Mouse (Mus musculus): ENCODE results near the gene Zfp512. TPM values are rescaled to one million over a fixed set of nuclear protein-coding genes. Genes with fewer than 3 reads are reported as not detected.
A peak's percentile ranks its signal among the peaks of the same experiment; 100 is the strongest.
"Not testable (repeated sequence)": the region's sequence is repeated elsewhere in the genome, so short reads cannot be mapped to it uniquely, and the experiment has no call there.

The Zfp512 gene
- polyA plus RNA-seq, 1 experiment from 2014 or later = 60.0 TPM

- H3K4me2 ChIP-seq (ENCODE audit: low read depth, low read length) = no peak overlapping the region
- no peaks in the 10 kb centered on the region for H3K27me3 ChIP-seq (ENCODE audit: control insufficient read depth, insufficient read depth, low read length)
- no peak overlapping the region for H3K9ac ChIP-seq (replicated peaks; ENCODE audit: low read length)
- peaks cover 9% of the 10 kb centered on the region for H3K36me3 ChIP-seq (replicated peaks; ENCODE audit: control insufficient read depth, insufficient read depth, low read depth, low read length)
- H3K9me3 ChIP-seq (replicated peaks; ENCODE audit: control insufficient read depth, low read length) = no peaks in the 10 kb centered on the region
- ATAC-seq (replicated peaks; ENCODE audit: insufficient number of reproducible peaks, low FRiP score, low TSS enrichment, low read depth) (no peak), DNase-seq (ENCODE audit: low spot score) (no peak)
- H3K4me3 ChIP-seq (ENCODE audit: low read depth, low read length) = no peak overlapping the region
- H3K27ac ChIP-seq (replicated peaks; ENCODE audit: low read depth, low read length) = no peak overlapping the region
- H3K4me1 ChIP-seq (ENCODE audit: control insufficient read depth, insufficient read depth, low read length) = no peaks in the 10 kb centered on the region
- WGBS = 92% methylated on average over 6 of the region's 6 CpGs
These were observed 68.3 kb downstream of the Zfp512 start for GRCm38 (mm10) chr5:31520556-31520955.

GRCm38 (mm10) chr5:31526354-31527116 is 74.3 kb downstream of the Zfp512 start, which contains the start of gene Slc4a1ap:
TSS of gene Slc4a1ap (plus strand) at chr5:31526995.
- Histone ChIP-seq H3K9me3 (replicated peaks; ENCODE audit: control insufficient read depth, low read length) (no peaks in the 10 kb centered on the region), H3K27me3 (ENCODE audit: control insufficient read depth, insufficient read depth, low read length) (no peaks in the 10 kb centered on the region), H3K36me3 (replicated peaks; ENCODE audit: control insufficient read depth, insufficient read depth, low read depth, low read length) (peaks cover 2% of the 10 kb centered on the region), H3K4me3 (ENCODE audit: low read depth, low read length) (peak within 1 kb of the TSS; percentile 93), H3K4me2 (ENCODE audit: low read depth, low read length) (peak within 1 kb of the TSS; percentile 87), H3K4me1 (ENCODE audit: control insufficient read depth, insufficient read depth, low read length) (no peaks in the 10 kb centered on the region), H3K9ac (replicated peaks; ENCODE audit: low read length) (peak within 1 kb of the TSS; percentile 78), H3K27ac (replicated peaks; ENCODE audit: low read depth, low read length) (peak within 1 kb of the TSS; percentile 68; the same call in 1 of the 2 replicates)
- ATAC-seq (replicated peaks; ENCODE audit: insufficient number of reproducible peaks, low FRiP score, low TSS enrichment, low read depth) = peak; percentile 83; the same call in 1 of the 2 replicates
- under 1% methylated on average over 28 of the region's 28 CpGs for WGBS
- peak; percentile 79 for DNase-seq (ENCODE audit: low spot score)

GRCm38 (mm10) chr5:31527117-31527680 is 75.0 kb downstream of the Zfp512 start:
- Histone ChIP-seq H3K27me3 (ENCODE audit: control insufficient read depth, insufficient read depth, low read length) (no peaks in the 10 kb centered on the region), H3K9ac (replicated peaks; ENCODE audit: low read length) (peak overlapping the region; percentile 78), H3K36me3 (replicated peaks; ENCODE audit: control insufficient read depth, insufficient read depth, low read depth, low read length) (peaks cover 2% of the 10 kb centered on the region), H3K4me1 (ENCODE audit: control insufficient read depth, insufficient read depth, low read length) (no peaks in the 10 kb centered on the region), H3K4me2 (ENCODE audit: low read depth, low read length) (peak overlapping the region; percentile 87), H3K4me3 (ENCODE audit: low read depth, low read length) (peak overlapping the region; percentile 93), H3K27ac (replicated peaks; ENCODE audit: low read depth, low read length) (0 out of 2 replicates have a peak overlapping the region, but pooled peaks have one; percentile 68), H3K9me3 (replicated peaks; ENCODE audit: control insufficient read depth, low read length) (no peaks in the 10 kb centered on the region)
- no peak for DNase-seq (ENCODE audit: low spot score)
- WGBS = 3% methylated on average over 40 of the region's 40 CpGs
- ATAC-seq (replicated peaks; ENCODE audit: insufficient number of reproducible peaks, low FRiP score, low TSS enrichment, low read depth) = 0 out of 2 replicates have a peak, but pooled peaks have one; percentile 39

GRCm38 (mm10) chr5:31527707-31528106 is 75.5 kb downstream of the Zfp512 start, which contains the start of gene Supt7l:
TSS of gene Supt7l (minus strand) at chr5:31527807.
- not testable (repeated sequence) for H3K27me3 ChIP-seq (ENCODE audit: control insufficient read depth, insufficient read depth, low read length); DNase-seq (ENCODE audit: low spot score); ATAC-seq (replicated peaks; ENCODE audit: insufficient number of reproducible peaks, low FRiP score, low TSS enrichment, low read depth); H3K36me3 ChIP-seq (replicated peaks; ENCODE audit: control insufficient read depth, insufficient read depth, low read depth, low read length); H3K4me1 ChIP-seq (ENCODE audit: control insufficient read depth, insufficient read depth, low read length); H3K9me3 ChIP-seq (replicated peaks; ENCODE audit: control insufficient read depth, low read length)
- H3K9ac ChIP-seq (replicated peaks; ENCODE audit: low read length) = peak within 1 kb of the TSS; percentile 78
- peak within 1 kb of the TSS; percentile 93 for H3K4me3 ChIP-seq (ENCODE audit: low read depth, low read length)
- H3K4me2 ChIP-seq (ENCODE audit: low read depth, low read length) = peak within 1 kb of the TSS; percentile 87
- WGBS = 79% methylated on average over 11 of the region's 11 CpGs
- peak within 1 kb of the TSS; percentile 68; the same call in 1 of the 2 replicates for H3K27ac ChIP-seq (replicated peaks; ENCODE audit: low read depth, low read length)

- Histone ChIP-seq H3K27me3 (ENCODE audit: control insufficient read depth, insufficient read depth, low read length) (no peaks in the 10 kb centered on the region), H3K36me3 (replicated peaks; ENCODE audit: control insufficient read depth, insufficient read depth, low read depth, low read length) (peaks cover 2% of the 10 kb centered on the region), H3K4me3 (ENCODE audit: low read depth, low read length) (no peak overlapping the region), H3K4me1 (ENCODE audit: control insufficient read depth, insufficient read depth, low read length) (no peaks in the 10 kb centered on the region), H3K9ac (replicated peaks; ENCODE audit: low read length) (no peak overlapping the region), H3K4me2 (ENCODE audit: low read depth, low read length) (no peak overlapping the region), H3K9me3 (replicated peaks; ENCODE audit: control insufficient read depth, low read length) (no peaks in the 10 kb centered on the region), H3K27ac (replicated peaks; ENCODE audit: low read depth, low read length) (no peak overlapping the region)
- ATAC-seq (replicated peaks; ENCODE audit: insufficient number of reproducible peaks, low FRiP score, low TSS enrichment, low read depth) (no peak), DNase-seq (ENCODE audit: low spot score) (no peak)
- WGBS = 65% methylated on average over 2 of the region's 2 CpGs
These were observed 76.3 kb downstream of the Zfp512 start for GRCm38 (mm10) chr5:31528560-31528959.

Other genes with a start within 250 kb of the Zfp512 start
- gene Ppm1g, start 231.7 kb upstream of the Zfp512 start, polyA plus RNA-seq (2014; fragmentation: Nextera tagmentation; extraction: Ambion mirVana) = 142 and 147 TPM in 2 replicates
- gene Nrbp1, start 211.6 kb upstream of the Zfp512 start, polyA plus RNA-seq (2014; fragmentation: Nextera tagmentation; extraction: Ambion mirVana) = 138 and 140 TPM in 2 replicates
- gene Gm9970, start 211.2 kb upstream of the Zfp512 start, polyA plus RNA-seq (2014; fragmentation: Nextera tagmentation; extraction: Ambion mirVana) = 0.57 and 0.58 TPM in 2 replicates
- gene Krtcap3, start 200.7 kb upstream of the Zfp512 start, polyA plus RNA-seq (2014; fragmentation: Nextera tagmentation; extraction: Ambion mirVana) = 12.4 and 14.6 TPM in 2 replicates
- gene Ift172, start 161.3 kb upstream of the Zfp512 start, polyA plus RNA-seq (2014; fragmentation: Nextera tagmentation; extraction: Ambion mirVana) = 31.2 and 38.6 TPM in 2 replicates
- gene Fndc4, start 156.4 kb upstream of the Zfp512 start, polyA plus RNA-seq (2014; fragmentation: Nextera tagmentation; extraction: Ambion mirVana) = 58.2 and 67.5 TPM in 2 replicates
- 0.48 and 0.49 TPM in 2 replicates for gene Gckr, start 155.0 kb upstream of the Zfp512 start, polyA plus RNA-seq (2014; fragmentation: Nextera tagmentation; extraction: Ambion mirVana)
- not detected in 2 replicates for gene 4930548H24Rik, start 33.3 kb downstream of the Zfp512 start, polyA plus RNA-seq (2014; fragmentation: Nextera tagmentation; extraction: Ambion mirVana)
- gene Gpn1, start 42.3 kb downstream of the Zfp512 start, polyA plus RNA-seq (2014; fragmentation: Nextera tagmentation; extraction: Ambion mirVana) = 77.7 and 85.2 TPM in 2 replicates
- gene Slc4a1ap, start 74.6 kb downstream of the Zfp512 start, polyA plus RNA-seq (2014; fragmentation: Nextera tagmentation; extraction: Ambion mirVana) = 26.2 and 29.5 TPM in 2 replicates
- gene Supt7l, start 75.4 kb downstream of the Zfp512 start, polyA plus RNA-seq (2014; fragmentation: Nextera tagmentation; extraction: Ambion mirVana) = 17.8 and 18.8 TPM in 2 replicates
- gene Mrpl33, start 144.5 kb downstream of the Zfp512 start, polyA plus RNA-seq (2014; fragmentation: Nextera tagmentation; extraction: Ambion mirVana) = 245 and 246 TPM in 2 replicates
- gene Rbks, start 245.2 kb downstream of the Zfp512 start, polyA plus RNA-seq (2014; fragmentation: Nextera tagmentation; extraction: Ambion mirVana) = 3.0 and 3.2 TPM in 2 replicates
- 32.4 and 38.8 TPM in 2 replicates for gene Babam2, start 245.3 kb downstream of the Zfp512 start, polyA plus RNA-seq (2014; fragmentation: Nextera tagmentation; extraction: Ambion mirVana)